Mouse (Mus musculus): ENCODE data around the gene Pard3b. TPM values are rescaled to one million over a fixed set of nuclear protein-coding genes. Genes with fewer than 3 reads are reported as not detected.

Gene Pard3b
- total and polyA plus RNA-seq, 3 experiments, result 0.30 to 0.75 (median 0.63) TPM

DNA sequence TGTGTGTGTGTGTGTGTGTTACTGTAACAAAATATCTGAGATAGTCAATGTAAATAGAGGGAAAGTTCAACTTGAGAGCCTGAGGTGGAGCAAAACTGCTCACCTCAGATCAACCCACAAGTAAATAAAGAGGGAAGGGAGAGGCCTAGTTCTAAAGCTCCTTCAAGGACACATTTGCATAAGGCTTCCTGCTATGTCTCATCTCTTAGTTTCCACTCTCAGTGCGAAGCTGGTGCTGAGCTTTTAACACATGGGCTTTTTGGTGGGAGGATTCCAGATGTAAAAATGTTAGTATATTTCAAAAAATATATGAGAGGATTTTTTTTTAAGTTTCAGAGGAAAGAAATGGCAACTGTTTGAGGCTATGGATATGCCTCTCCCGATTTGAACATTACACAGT, 294.9 kb downstream of the Pard3b start (continued):
- TF ChIP-seq NELFE (IDR thresholded peaks at IDR 0.05; ENCODE audit: low read depth, low read length) (no peak), POLR2AphosphoS2 (IDR thresholded peaks at IDR 0.05; ENCODE audit: low read depth, low read length) (no peak), MAZ (IDR thresholded peaks at IDR 0.05; ENCODE audit: low read depth, low read length) (no peak), RAD21 (IDR thresholded peaks at IDR 0.05; ENCODE audit: low read depth, low read length) (no peak), MYC (IDR thresholded peaks at IDR 0.05; ENCODE audit: low read depth, low read length) (no peak), ZKSCAN1 (IDR thresholded peaks at IDR 0.05; ENCODE audit: borderline replicate concordance, low read depth, low read length) (no peak), RCOR1 (conservative IDR thresholded peaks at IDR 0.05; ENCODE audit: low read depth, low read length) (no peak), USF2 (conservative IDR thresholded peaks at IDR 0.05; ENCODE audit: low read depth, low read length) (no peak)

DNA sequence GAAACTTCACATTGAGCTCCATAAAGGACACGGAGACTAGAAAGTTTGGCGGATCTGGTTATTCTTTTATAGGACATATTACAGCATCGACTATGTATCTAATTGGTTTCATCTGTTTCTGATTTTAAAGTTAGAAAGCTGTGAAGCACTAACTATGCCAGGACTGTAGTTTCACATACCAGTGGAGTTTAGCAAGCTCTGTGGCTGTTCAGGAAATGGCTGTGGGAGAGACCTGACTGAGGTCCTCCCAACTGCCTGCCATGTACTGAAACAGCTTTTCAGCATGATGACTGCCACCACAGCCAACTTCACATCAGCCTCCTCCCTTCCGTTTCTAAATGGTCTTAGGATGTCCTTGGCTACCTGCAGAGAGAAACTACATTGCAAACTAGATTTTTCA, 296.1 kb downstream of the Pard3b start:
- no peak overlapping the region for H3K27ac ChIP-seq (ENCODE audit: insufficient read depth, low read depth)
- TF ChIP-seq NELFE (IDR thresholded peaks at IDR 0.05; ENCODE audit: low read depth, low read length), result no peak
- TF ChIP-seq USF1 (IDR thresholded peaks at IDR 0.05; ENCODE audit: low read depth, low read length), result no peak
- no peaks in the 10 kb centered on the region for H3K36me3 ChIP-seq (replicated peaks in 1 of 2; ENCODE audit: control insufficient read depth in 1 of 2, insufficient read depth in 1 of 2, low read length in 1 of 2)
- no peaks in the 10 kb centered on the region for H3K27me3 ChIP-seq (replicated peaks)
- dilution Hi-C loops (cut with MboI; ENCODE audit: extremely low pct_ligation_motif_present, extremely low pct_unique_long_range_greater_than_20kb, low sequenced_read_pairs), result no loop called here
- in situ Hi-C loops (cut with MboI; ENCODE audit: low pct_ligation_motif_present, low pct_unique_long_range_greater_than_20kb, low sequenced_read_pairs), result loop anchor here (25.0 kb wide), 2 partner anchors 778 to 878 kb away; partner anchors contain the start of gene Nrp2
- H3K9ac ChIP-seq (ENCODE audit: insufficient read depth, low read depth), result no peak overlapping the region
- no peak overlapping the region for H3K4me3 ChIP-seq (replicated peaks in 1 of 3; ENCODE audit: low read depth in 2 of 3, low read length in 2 of 3, poor library complexity in 1 of 3)
- no peak overlapping the region for H3K4me2 ChIP-seq (ENCODE audit: insufficient read depth, low read depth, poor library complexity, severe bottlenecking)
- peaks cover 0 to 29% of the 10 kb centered on the region in 2 experiments; a peak in 2 of 4 replicates for H3K4me1 ChIP-seq (ENCODE audit: control insufficient read depth in 1 of 2, insufficient read depth in 2 of 2)
- DNase-seq (ENCODE audit: extremely low read depth), result no peak
- no peaks in the 10 kb centered on the region for H3K79me2 ChIP-seq (replicated peaks; ENCODE audit: control insufficient read depth, extremely low read depth, insufficient read depth, poor library complexity, severe bottlenecking)
- H3K9me3 ChIP-seq (replicated peaks; ENCODE audit: low read length), result no peaks in the 10 kb centered on the region

DNA sequence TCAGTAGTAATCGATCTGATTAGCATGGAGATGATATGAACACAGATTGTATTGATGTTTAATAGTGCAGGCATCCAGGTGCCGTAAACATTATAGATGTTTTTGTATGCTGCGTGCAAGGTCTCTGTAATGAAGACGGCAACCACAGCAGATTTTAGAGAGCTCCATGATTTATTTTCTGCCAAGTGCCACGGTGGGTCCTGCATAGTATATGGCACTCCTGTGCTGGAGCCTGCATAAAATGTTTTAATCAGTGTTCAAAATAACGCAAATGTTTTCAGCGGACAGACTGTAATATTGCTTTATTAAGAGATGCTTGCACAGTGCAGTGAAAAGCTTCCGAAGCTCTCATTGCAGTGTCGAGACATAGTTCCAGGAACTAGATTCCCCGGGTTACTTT, 301.3 kb downstream of the Pard3b start:
- Histone ChIP-seq H3K79me2 (replicated peaks; ENCODE audit: control insufficient read depth, extremely low read depth, insufficient read depth, poor library complexity, severe bottlenecking) (no peaks in the 10 kb centered on the region), H3K27me3 (replicated peaks) (no peaks in the 10 kb centered on the region), H3K4me3 (replicated peaks in 1 of 3; ENCODE audit: low read depth in 2 of 3, low read length in 2 of 3, poor library complexity in 1 of 3) (no peak overlapping the region), H3K9me3 (replicated peaks; ENCODE audit: low read length) (peaks cover 4% of the 10 kb centered on the region), H3K4me1 (ENCODE audit: control insufficient read depth in 1 of 2, insufficient read depth in 2 of 2) (peaks cover 0 to 3% of the 10 kb centered on the region in 2 experiments; a peak in 2 of 4 replicates), H3K9ac (ENCODE audit: insufficient read depth, low read depth) (no peak overlapping the region), H3K4me2 (ENCODE audit: insufficient read depth, low read depth, poor library complexity, severe bottlenecking) (no peak overlapping the region), H3K27ac (ENCODE audit: insufficient read depth, low read depth) (no peak overlapping the region), H3K36me3 (replicated peaks in 1 of 2; ENCODE audit: control insufficient read depth in 1 of 2, insufficient read depth in 1 of 2, low read length in 1 of 2) (no peaks in the 10 kb centered on the region)
- in situ Hi-C loops (cut with MboI; ENCODE audit: low pct_ligation_motif_present, low pct_unique_long_range_greater_than_20kb, low sequenced_read_pairs) (loop anchor here (25.0 kb wide), 2 partner anchors 772 to 872 kb away; partner anchors contain the start of gene Nrp2), dilution Hi-C loops (cut with MboI; ENCODE audit: extremely low pct_ligation_motif_present, extremely low pct_unique_long_range_greater_than_20kb, low sequenced_read_pairs) (no loop called here)
- DNase-seq (ENCODE audit: extremely low read depth), result no peak
- TF ChIP-seq SMC3 (IDR thresholded peaks at IDR 0.05; ENCODE audit: low read depth, low read length) (no peak), RCOR1 (conservative IDR thresholded peaks at IDR 0.05; ENCODE audit: low read depth, low read length) (no peak), POLR2AphosphoS2 (IDR thresholded peaks at IDR 0.05; ENCODE audit: low read depth, low read length) (no peak)

DNA sequence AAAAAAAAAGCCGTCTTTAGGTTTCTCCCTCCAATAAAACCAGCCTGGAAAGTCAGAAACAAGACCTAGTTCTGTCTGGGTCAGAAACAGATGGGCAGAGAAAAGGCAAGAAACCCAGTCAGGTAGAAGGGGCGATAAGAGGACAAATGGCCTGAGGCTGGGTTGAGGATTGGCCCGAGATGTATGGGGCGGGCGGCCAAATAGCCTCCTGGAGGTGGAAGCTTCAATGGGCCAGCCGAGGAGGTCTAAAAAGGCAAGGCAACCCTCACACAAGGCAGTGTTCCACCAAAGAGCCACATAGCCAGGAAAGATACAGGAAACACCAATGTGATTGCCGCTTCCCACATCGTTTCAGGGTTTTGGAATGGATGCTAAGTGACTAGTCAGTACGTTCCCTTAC, 322.9 kb downstream of the Pard3b start:
- no peaks in the 10 kb centered on the region for H3K4me1 ChIP-seq (ENCODE audit: control insufficient read depth in 1 of 2, insufficient read depth in 2 of 2)
- no peak overlapping the region for H3K4me2 ChIP-seq (ENCODE audit: insufficient read depth, low read depth, poor library complexity, severe bottlenecking)
- H3K9ac ChIP-seq (ENCODE audit: insufficient read depth, low read depth), result no peak overlapping the region
- dilution Hi-C loops (cut with MboI; ENCODE audit: extremely low pct_ligation_motif_present, extremely low pct_unique_long_range_greater_than_20kb, low sequenced_read_pairs) (no loop called here), in situ Hi-C loops (cut with MboI; ENCODE audit: low pct_ligation_motif_present, low pct_unique_long_range_greater_than_20kb, low sequenced_read_pairs) (no loop called here)
- TF ChIP-seq USF2 (conservative IDR thresholded peaks at IDR 0.05; ENCODE audit: low read depth, low read length) (no peak), NELFE (IDR thresholded peaks at IDR 0.05; ENCODE audit: low read depth, low read length) (no peak), EP300 (IDR thresholded peaks at IDR 0.05; ENCODE audit: low read length) (no peak)
- H3K27me3 ChIP-seq (replicated peaks), result no peaks in the 10 kb centered on the region
- no peaks in the 10 kb centered on the region for H3K9me3 ChIP-seq (replicated peaks; ENCODE audit: low read length)
- H3K4me3 ChIP-seq (replicated peaks in 1 of 3; ENCODE audit: low read depth in 2 of 3, low read length in 2 of 3, poor library complexity in 1 of 3), result no peak overlapping the region
- no peak for DNase-seq (ENCODE audit: extremely low read depth)
- no peak overlapping the region for H3K27ac ChIP-seq (ENCODE audit: insufficient read depth, low read depth)
- no peaks in the 10 kb centered on the region for H3K79me2 ChIP-seq (replicated peaks; ENCODE audit: control insufficient read depth, extremely low read depth, insufficient read depth, poor library complexity, severe bottlenecking)
- H3K36me3 ChIP-seq (replicated peaks in 1 of 2; ENCODE audit: control insufficient read depth in 1 of 2, insufficient read depth in 1 of 2, low read length in 1 of 2), result no peaks in the 10 kb centered on the region
